Mouse (Mus musculus) regulatory T cell (primary cell): ENCODE measurements at regions not wholly inside any gene's neighbourhood (a gene's known extent, or its start where the extent isn't known, plus 50 kb on each side); places are given as distances from the start of the nearest gene placed in this dataset.

Source experiments
- in situ Hi-C: fragments of 300-600 bp; cut with MboI, MseI; formaldehyde crosslinking; loops from one replicate; pipeline ENCODE4 v1.15.1; 2025; ENCODE audit warnings: high pct_unique_total_duplicates

- in situ Hi-C loops: no loop called here
Measured at GRCm38 (mm10) chr10:6053207-6053606, 131.0 kb upstream of the Rgs17 start.

- in situ Hi-C loops: loop anchor here (10.0 kb wide), 1 partner anchor 609 kb away; no protein-coding TSS in a partner anchor
Measured at GRCm38 (mm10) chr10:6043358-6043757, 121.2 kb upstream of the Rgs17 start.

- in situ Hi-C loops: loop anchor here (10.0 kb wide), 2 partner anchors 605 to 1035 kb away; no protein-coding TSS in a partner anchor
Measured at GRCm38 (mm10) chr10:6039771-6040170, 117.6 kb upstream of the Rgs17 start.

DNA sequence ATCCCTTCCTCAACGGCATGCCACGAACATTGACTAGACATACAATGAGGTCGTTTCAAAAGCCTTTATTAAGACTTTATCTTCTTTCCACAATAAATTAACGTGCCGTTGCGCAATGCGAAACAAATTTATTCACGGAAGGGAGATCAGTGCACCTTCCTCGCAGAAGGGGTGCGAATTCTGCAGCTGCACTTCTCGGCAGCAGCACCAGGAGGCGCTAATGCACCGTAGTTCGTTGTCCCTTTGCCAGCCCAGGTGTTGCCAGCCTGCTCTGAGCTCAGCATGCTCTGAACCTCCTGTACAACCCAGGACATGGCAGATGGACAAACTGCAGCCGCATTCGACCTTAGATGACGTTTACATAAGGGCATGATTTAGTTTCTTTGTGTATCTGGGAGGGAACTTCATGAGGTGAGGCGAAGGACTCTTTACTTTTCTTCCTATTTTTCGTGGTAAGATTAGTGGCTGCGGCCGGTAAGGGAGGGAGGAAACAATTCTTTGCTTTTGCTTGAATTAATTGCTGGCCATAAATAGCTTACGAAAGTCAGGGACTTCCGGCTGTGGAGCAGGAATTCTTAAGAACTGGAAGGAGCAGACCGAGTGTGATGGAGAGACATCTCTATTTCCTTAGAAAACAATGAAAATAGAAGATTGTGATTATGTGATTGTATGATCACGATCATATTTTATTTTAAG lies 113.7 kb upstream of the Rgs17 start:
- in situ Hi-C loops: loop anchor here (10.0 kb wide), 1 partner anchor 1039 kb away; no protein-coding TSS in a partner anchor

- in situ Hi-C loops: loop anchor here (10.0 kb wide), 1 partner anchor 1042 kb away; no protein-coding TSS in a partner anchor
Measured at GRCm38 (mm10) chr10:6032469-6032868, 110.3 kb upstream of the Rgs17 start.

- in situ Hi-C loops: no loop called here
Measured at GRCm38 (mm10) chr10:6027551-6027950, 105.4 kb upstream of the Rgs17 start.

DNA sequence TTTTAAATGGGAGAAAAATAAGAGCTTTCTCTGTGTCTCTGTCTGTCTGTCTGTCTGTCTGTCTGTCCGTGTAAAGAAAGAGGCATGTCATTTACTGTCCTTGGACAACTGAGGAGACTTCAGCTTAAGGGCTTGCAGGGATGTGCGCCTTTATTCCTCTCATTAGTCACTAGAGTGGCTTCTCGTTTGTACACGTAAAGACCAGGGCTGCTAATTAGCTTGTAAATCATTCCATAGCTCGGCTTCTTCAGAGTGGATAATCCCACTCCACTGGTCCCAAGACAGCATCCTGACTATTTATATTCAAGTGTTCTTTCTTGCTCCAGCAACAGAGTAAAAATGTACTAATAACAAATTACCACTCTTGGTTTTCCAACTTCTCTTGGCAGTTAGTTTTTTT lies 104.1 kb upstream of the Rgs17 start:
- in situ Hi-C loops: no loop called here

DNA sequence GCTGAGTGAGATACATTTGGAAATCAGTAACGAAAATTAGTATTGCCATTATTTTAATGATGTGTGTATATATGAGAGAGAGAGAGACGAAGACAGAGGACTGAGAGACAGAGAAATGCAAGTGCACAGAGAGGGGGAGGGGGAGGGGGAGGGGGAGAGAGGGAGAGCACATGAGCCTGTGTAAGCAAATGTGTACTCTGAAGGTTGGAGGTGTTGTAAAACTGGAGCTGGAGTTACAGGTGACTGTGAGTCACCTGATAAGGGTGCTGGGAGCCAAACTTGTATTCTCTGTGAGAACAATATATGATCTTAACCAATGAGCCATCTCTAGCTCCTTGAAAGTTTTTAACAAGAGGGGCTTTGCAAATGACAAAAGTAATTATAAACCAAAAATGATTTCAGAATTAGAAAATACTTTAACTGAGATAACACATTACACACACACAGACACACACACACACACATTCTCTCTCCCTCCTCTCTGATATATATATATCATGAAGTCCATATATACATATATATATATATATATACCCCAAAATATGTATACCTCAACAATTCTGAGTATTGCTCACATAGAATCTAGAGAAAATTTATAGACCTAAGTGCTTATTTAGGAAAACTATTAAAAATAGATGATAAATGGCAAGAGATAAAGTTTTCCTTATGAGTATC lies 100.5 kb upstream of the Rgs17 start:
- in situ Hi-C loops: no loop called here

DNA sequence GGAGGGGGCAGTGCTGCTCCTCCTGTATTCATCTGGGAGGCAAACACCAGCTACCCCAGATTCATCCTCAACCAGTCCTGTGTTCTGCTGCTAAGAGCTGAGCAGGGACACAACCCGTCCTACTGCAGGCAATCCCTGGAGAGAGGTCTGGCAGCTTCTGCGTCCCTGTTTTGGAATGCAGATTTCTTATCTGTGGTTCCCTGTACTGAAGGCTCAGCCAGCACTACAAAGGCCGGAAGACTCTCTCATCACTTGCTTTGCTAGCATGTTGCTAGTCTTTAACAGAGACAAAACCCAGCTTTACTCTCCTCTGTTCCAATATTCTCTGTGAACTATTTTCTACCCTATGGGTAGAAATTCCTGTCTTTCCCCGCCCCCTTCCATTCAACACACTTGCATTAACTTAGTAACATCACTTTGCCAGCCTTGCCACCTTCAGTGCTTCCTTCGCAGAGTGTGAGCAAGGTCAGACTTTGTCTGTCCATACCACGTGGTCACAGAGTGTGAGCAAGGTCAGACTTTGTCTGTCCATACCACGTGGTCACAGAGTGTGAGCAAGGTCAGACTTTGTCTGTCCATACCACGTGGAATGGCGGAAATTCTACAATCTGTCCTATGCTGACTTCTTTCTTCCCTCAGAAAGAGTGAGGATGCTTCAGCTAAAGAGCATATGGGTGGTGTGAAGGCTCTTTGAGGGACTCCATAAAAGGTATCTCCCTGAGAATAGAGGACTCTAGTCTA lies 98.9 kb upstream of the Rgs17 start:
- in situ Hi-C loops: no loop called here

- in situ Hi-C loops: no loop called here
Measured at GRCm38 (mm10) chr10:6013743-6014142, 91.5 kb upstream of the Rgs17 start.

- in situ Hi-C loops: no loop called here
Measured at GRCm38 (mm10) chr10:6011541-6011940, 89.3 kb upstream of the Rgs17 start.

DNA sequence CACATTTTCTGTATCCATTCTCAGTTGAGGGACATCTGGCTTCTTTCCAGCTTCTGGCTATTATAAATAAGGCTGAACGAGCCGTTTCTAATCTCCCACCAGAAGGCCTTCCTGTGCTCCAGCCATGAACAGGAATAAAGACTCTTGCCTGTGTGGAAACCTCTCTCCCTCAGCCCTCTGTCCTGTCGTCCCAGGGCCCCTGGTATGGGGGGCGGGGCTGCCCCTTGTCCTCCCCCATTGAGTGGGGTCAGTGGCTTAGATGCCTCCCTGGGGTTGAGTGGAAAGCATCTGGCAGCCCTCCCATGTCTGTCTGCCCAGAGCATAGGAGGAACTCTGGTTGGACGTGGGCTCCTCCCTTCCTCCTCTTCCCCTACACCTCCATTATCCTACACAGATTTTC lies 88.8 kb upstream of the Rgs17 start:
- in situ Hi-C loops: no loop called here

GRCm38 (mm10) chr10:6007238-6007972 lies 85.2 kb upstream of the Rgs17 start:
- in situ Hi-C loops: no loop called here

DNA sequence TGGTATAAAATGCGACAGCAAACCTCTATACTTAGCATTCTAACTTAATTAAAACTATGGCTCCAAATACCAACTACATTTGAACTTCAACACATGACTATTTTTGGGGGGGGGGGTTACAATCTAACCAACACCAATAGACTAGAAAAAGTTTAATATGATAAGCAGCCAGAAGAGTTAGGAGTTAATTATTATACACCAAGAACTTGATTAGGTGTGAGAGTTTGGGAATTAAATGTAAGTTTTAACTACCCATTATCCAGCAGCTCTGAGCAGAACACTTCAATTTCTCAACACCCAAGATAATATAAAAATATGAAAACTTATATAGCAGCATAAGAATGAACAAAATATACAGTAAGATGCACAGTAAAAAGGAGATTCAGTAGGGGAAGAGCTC lies 59.2 kb upstream of the Rgs17 start:
- in situ Hi-C loops: no loop called here

DNA sequence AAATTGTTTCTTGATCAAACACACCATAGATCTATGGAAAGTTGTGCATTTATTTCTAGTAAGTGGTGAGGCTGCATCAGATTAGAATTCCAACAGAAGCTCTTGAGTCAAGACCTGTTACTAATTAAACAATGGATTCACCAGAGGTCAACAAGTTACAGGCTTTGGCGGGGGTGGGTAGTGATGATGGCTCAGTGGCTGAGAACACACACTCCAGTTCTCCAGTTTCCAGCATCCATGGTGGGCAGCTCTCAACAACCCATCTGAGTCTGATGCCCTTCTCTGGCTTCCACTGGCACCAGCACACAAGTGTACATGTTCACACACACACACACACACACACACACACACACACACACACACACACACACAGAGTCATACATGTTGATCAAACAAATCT lies 56.3 kb upstream of the Rgs17 start:
- in situ Hi-C loops: no loop called here
